Mouse (Mus musculus): Measurements from ENCODE around the gene Glis3. TPM values are rescaled to one million over a fixed set of nuclear protein-coding genes. Genes with fewer than 3 reads are reported as not detected.

Glis3 gene
- 1 to 10 TPM in 1 of 2 experiments, under 1 TPM in 1; 0.62 to 1.1 TPM for total RNA-seq (2021)
- long read RNA-seq, experiment 1: 0 reads
- long read RNA-seq, experiment 2: 0 reads

GRCm38 (mm10) chr19:28679776-28680391 is at the start of gene Glis3:
TSS of gene Glis3 (minus strand) at chr19:28680077.
- DNase-seq: peak; percentile 37 to 39
- intact Hi-C loops (cut with DNase I): no loop called here

- intact Hi-C loops (cut with DNase I): loop anchor here (10.0 kb wide), 2 partner anchors 562 to 1272 kb away; no protein-coding TSS in a partner anchor
- DNase-seq: peak in 1 of 2 experiments; percentile 31
Measured at GRCm38 (mm10) chr19:28726161-28726880, 46.4 kb upstream of the Glis3 start.

DNA sequence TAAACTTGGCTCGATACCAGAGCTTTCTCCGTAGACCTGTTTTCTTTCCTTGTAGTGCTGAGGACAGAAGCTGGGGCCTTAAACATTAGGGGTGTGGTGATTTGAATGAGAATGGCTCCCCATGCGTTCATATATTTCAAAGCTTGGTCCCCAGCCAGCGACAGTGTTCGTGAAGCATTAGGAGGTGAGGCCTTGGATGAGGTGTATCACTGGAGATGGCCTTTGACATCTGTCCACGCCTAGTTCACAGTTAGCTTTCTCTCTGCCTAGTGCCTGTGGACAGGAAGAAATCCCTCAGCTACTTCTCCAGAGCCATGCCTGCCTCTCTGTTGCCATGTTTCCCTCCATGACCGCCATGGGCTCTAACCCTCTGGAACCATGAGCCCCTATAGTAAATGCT is 44.8 kb upstream of the Glis3 start:
- no peak for DNase-seq
- intact Hi-C loops (cut with DNase I): loop anchor here (10.0 kb wide), 2 partner anchors 560 to 1270 kb away; no protein-coding TSS in a partner anchor

DNA sequence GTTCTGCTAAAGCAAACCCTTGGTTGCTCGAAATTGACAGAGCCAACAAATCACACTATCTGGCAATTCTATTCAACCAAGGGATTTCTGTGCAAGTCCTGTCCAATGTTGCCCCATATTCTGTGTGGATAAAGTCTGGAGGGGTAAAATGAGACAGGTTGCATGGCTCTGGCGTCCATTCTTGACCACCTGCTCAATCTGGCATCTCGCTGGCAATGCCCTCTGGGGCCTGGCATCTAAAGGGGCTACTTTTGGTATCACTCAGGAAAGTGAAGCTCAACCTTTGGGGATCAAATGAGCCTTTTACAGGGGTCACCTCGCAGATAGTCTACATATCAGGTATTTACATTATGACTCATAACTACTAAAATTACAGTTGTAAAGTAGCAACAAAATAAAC is 42.7 kb upstream of the Glis3 start:
- no peak for DNase-seq
- intact Hi-C loops (cut with DNase I): loop anchor here (10.0 kb wide), 2 partner anchors 558 to 1268 kb away; no protein-coding TSS in a partner anchor

DNA sequence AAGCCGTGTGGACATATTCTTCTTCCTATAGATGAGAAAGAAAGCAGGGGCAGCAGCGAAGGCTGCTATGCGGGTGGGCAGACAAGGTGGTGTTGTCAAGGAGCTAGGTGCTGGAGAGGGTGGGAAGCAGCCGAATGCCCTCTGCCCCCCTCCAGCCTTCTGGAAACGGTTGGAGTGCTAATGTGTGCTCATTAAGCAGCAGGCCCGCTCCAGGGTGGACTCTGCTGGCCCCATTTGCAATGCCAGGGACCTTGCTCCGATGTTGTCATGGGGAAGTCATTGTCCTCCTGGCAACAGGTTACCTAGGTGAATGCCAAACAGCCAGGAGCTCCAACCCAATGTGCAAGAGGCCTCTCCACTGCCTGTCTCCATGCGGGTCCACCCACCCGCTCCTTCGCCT is 42.0 kb upstream of the Glis3 start:
- no peak for DNase-seq
- intact Hi-C loops (cut with DNase I): loop anchor here (10.0 kb wide), 2 partner anchors 557 to 1267 kb away; no protein-coding TSS in a partner anchor

- intact Hi-C loops (cut with DNase I): loop anchor here (10.0 kb wide), 2 partner anchors 555 to 1265 kb away; no protein-coding TSS in a partner anchor
- DNase-seq: no peak
Measured at GRCm38 (mm10) chr19:28720016-28720415, 40.1 kb upstream of the Glis3 start.

DNA sequence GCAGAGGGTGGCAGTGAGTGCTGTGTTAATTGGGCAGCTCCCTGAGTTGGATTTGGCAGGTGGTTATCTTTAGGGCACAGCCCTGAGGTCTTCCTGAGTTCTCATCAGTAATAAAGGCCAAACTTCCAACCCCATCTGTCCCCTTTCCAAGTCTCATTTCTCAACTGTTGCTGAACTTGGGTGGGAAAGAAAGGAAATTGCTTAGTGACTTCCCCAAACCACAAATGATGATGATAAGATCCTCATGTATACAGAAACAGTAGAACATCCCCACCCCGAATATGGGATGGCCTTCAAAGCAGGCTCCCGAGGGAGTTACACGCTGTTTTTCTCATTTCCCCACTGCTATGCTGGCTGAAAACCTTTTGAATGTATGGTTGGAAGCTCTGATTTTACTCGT is 34.8 kb upstream of the Glis3 start:
- intact Hi-C loops (cut with DNase I): no loop called here
- DNase-seq: no peak

GRCm38 (mm10) chr19:28697718-28698117 is 17.8 kb upstream of the Glis3 start:
- intact Hi-C loops (cut with DNase I): no loop called here
- DNase-seq: no peak

DNA sequence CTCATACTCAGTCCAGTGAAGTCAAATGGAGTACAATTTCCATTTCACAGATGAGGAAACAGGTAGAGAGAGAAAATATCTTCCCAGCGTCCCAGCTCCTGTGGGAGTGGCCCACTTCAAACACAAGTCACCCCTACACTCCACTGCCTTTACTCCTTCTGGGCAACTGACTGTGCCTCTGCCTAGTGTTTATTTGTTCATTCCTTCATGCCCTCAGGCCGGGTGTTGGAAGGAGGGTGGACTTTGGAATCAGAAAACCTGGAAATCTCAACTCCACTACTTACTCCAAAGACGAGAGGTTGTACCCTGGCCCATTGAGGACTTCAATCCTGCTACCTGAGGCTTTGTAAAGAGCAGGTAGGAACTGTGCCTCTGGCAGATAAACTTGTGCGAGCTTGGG is 6.5 kb upstream of the Glis3 start:
- intact Hi-C loops (cut with DNase I): no loop called here
- DNase-seq: no peak

- intact Hi-C loops (cut with DNase I): no loop called here
- no peak for DNase-seq
Measured at GRCm38 (mm10) chr19:28685484-28685883, 5.6 kb upstream of the Glis3 start.

DNA sequence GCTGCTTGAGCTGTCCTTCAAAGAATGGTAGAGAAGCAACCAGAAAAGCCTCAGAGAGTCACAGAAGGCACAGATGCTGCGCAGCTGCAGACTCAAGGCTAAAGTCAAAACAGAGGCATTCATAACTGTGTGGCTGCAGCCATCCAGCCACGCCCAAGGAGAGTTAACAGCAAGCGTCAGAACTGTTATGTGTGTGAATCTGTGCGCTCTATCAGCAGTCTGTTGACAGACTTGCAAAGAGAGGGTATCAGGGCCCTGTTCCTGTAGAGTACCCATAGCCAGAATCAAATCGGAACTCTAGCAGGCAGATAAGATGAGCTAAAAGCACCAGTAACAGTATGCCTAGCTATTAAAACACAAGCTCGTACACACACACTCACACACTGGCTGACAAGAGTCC is 4.5 kb upstream of the Glis3 start:
- intact Hi-C loops (cut with DNase I): no loop called here
- no peak for DNase-seq

DNA sequence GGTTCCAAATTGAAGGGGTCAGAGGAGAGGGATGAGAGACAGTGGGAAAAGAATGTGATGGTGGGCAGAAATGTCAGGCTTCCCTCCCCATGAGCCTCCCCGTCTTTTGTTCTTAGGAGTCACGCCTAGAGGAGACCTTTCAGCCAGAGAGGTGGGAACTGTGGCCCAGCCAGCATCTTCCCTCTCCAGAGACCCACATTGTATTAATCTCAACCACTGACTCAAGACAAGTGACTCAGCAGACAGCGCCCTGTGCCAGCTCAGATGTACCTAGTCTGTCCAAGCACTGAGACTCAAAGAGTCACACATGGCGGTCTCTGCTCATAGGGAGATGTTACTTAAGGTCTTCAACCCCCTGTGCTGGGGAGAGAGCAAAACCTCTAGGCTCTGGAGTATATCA is 3.5 kb upstream of the Glis3 start:
- DNase-seq: no peak
- intact Hi-C loops (cut with DNase I): no loop called here

DNA sequence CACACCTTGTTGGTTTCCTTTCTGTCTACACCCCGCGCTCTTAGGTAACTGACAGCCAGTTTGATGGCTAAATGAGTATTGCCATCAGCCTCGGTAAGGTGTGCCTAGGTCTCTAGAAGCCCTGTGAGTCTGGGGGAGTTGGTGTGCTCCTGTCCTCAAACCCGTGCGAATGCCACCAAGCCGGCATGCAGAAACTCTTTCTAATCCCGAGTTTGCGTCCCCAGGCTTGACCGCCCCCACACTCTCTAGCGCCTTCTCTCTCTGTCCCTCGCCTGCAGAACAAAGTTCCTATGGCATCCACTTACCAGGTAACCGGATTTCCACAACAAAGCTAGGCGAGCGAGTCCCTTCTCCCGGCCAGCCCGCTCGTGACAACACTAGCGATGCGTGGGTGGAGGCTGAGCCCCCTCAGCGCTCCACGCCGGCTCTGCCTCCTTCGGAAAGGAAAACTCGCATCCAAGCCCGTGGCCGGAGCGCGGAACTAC is 544 bp downstream of the Glis3 start:
- intact Hi-C loops (cut with DNase I): no loop called here
- peak in 1 of 2 experiments; percentile 25 for DNase-seq

DNA sequence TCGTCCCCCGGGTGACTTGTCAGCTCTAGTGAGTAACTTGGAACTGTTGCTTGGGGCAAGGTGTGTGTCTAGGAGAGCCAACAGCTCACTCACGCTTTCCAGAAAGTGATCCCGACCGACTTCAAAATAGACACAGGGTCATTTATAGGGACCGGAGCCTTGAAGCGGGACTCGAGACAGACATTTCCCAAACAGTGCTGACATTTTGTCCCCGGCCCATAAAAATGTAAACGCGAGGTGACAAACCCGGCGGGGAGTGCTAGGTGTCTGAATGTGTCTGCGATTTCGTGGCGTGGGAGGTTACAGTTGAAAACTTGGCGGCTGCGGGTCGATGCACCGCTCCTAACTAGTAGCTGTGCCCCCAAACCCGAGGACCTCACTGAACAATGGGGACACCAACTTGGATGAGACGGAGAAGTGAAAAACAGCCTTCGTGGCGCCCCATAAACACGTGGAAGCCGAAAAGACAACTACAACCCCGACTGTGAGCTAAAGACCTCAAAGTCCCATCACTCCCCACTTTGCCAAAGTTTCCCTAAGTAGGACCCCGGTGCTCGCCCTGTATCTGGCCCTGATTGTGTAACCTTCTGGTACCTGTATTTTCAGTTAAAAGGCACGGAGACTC is 1.1 kb downstream of the Glis3 start:
- no peak for DNase-seq
- intact Hi-C loops (cut with DNase I): no loop called here

DNA sequence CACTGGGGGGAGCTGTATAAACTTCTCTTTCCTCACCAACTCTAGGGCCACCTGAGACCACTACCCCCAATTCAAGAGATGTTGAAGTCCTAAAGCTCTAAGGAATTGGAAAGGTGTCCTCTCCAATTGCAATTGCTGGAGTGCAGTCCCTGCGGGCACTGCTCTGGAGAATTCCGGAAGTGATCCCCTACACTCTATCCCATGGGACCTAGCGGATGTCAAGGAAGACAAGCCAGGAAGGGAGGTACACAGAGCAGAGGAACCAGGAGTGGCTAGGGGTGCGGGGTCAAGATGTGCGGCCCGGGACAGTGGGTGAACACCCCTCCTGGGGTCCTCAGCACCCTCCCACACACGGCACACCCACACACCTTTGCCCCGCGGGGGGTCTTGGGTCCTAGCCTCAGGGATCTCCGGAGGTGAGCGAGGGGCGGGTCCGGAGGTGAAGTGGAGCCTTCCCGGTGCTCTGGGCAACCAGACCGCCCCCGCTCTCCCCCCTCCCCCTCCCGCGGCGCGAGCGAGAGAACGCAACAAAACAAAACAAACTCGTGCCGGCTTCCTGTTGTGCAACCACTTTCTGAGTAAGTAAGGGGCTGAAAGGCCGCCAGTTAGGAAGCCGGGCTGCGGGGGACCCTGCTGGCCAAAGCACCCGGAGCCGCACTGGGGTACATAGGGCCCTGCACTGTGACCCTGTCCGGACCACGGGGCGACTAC is 2.0 kb downstream of the Glis3 start:
- DNase-seq: peak; percentile 27 to 36
- intact Hi-C loops (cut with DNase I): no loop called here

GRCm38 (mm10) chr19:28677045-28677727 is 2.7 kb downstream of the Glis3 start:
- intact Hi-C loops (cut with DNase I): no loop called here
- peak in 1 of 2 experiments; percentile 13 for DNase-seq

GRCm38 (mm10) chr19:28663781-28664180 is 16.1 kb downstream of the Glis3 start:
- peak; percentile 27 to 56 for DNase-seq
- intact Hi-C loops (cut with DNase I): no loop called here

GRCm38 (mm10) chr19:28663148-28663547 is 16.7 kb downstream of the Glis3 start:
- intact Hi-C loops (cut with DNase I): no loop called here
- no peak for DNase-seq

DNA sequence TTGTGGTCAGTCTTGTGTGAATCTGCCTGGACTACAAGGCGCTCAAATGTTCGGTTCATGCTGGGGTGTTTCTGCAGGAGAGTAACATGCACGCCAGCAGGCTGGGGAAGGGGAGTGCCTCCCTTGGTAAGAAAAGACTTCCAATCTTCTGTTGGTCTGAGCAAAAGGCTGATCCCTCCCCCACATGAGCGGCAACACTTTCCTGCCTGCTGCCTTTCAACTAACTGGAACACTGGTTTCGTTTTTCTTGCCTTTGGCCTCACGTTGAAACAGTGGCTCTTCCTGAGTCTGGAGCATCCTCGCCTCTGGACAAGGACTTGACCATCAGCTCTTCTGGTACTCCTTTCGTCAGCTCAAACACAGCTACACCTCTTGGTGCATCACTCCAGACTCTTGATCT is 17.4 kb downstream of the Glis3 start:
- intact Hi-C loops (cut with DNase I): no loop called here
- DNase-seq: no peak

- no peak for DNase-seq
- intact Hi-C loops (cut with DNase I): no loop called here
Measured at GRCm38 (mm10) chr19:28660912-28661311, 19.0 kb downstream of the Glis3 start.

Data from gastrocnemius, postnatal 36 days (tissue).